Mouse (Mus musculus): ENCODE results near the gene Tlx2.

The Tlx2 gene

GRCm38 (mm10) chr6:83092416-83093127 lies 22.5 kb upstream of the Tlx2 start:
- no peak for DNase-seq (ENCODE audit: low read depth, low spot score)

DNA sequence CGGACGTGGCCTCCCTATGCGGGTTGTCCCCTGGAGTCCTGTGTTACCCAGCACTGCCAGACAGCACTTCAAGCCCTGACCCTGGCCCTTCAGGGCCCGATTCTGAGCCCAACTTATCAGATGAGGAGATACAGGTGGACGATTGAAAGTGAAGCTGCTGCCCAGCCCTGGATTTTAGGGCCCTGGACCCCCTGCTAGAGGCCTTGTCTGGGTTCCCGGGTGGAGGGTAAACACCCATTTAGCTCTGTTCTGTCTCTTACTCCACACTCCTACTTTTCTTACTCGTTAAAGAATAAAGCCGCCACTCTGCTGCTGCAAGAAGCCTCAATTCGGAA lies 17.8 kb upstream of the Tlx2 start:
- DNase-seq (ENCODE audit: low read depth, low spot score) = no peak

DNA sequence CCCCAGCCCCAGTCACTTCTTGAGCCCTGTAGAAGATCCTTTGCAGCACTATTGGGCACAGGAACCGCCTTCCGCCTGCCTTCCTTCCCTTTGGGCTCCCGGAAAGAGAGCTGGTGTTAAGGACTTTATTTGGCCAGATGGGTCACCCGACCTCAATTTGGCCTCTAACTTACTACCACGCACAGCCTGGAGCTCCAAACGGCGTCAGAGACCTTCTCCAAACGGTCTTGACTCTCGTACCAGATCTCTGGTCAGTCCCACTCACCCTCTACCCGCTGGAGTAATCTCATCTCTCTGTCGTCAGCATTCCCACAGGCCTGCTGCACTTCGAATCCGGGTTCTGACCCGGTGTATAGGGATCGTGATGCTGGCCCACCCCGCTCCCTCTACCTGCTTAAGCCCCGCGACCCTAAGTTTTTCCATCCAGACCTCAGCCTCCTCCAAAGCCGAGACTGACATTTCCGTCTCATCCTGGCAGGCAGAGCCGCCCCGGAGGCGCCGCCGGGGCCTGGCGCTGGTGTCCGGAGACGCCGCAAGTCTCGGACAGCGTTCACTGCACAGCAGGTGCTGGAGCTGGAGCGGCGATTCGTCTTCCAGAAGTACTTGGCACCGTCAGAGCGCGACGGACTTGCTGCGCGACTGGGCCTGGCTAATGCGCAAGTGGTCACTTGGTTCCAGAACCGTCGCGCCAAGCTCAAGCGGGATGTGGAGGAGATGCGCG lies 17.3 kb upstream of the Tlx2 start:
- no peak for DNase-seq (ENCODE audit: low read depth, low spot score)

DNA sequence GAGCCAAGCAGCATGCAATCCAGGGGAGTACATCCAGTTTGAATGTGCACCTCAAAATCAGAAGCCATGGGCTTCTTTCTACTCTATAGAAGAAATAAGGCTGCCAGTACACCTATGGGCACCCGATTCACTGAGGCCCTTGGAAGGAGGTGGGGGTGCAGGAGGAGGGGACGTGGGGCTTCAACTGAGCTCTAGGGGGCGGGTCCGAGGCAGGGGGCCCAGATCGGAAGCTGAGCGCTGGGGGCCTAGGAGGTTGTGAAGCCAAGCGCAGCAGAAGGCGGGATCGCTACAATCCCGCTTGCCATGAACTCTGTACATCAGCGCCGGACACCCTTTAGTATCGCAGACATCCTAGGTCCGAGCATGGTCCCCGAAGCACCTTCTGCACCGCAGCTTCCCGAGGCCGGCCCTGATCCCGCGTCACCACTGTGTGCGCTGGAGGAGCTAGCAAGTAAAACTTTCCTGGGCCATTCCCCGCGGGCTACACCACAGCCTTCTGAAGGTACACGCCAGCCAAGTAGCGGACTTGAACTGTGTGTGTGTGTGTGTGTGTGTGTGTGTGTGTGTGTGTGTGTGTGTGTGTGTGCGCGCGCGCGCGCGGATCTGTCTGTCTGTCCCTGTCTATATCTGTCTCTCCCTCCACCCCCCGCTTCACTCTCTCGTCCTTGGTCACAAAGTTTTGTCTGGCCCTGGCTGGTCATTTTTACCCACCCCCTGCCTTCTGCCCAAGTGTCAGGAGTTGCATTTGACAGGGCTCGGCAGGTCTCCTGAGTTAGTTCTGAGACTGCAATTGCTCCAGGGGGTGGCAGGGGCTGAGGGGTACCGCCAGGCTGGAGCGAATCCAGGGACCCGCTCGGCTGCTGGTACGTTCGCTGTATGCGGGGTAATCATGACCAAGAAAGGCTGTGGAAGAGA lies 16.3 kb upstream of the Tlx2 start, which contains the start of gene Lbx2:
Lbx2 (plus strand) TSS at position 247 of the 915 bp plus-strand sequence.
- DNase-seq (ENCODE audit: low read depth, low spot score) = no peak

GRCm38 (mm10) chr6:83084477-83084876 lies 14.4 kb upstream of the Tlx2 start:
- no peak for DNase-seq (ENCODE audit: low read depth, low spot score)

- no peak for DNase-seq (ENCODE audit: low read depth, low spot score)
These were observed 13.4 kb upstream of the Tlx2 start for GRCm38 (mm10) chr6:83083497-83083896.

GRCm38 (mm10) chr6:83080210-83080609 lies 10.1 kb upstream of the Tlx2 start:
- DNase-seq (ENCODE audit: low read depth, low spot score) = no peak

GRCm38 (mm10) chr6:83078324-83078858 lies 8.3 kb upstream of the Tlx2 start:
- peak; percentile 95 for DNase-seq (ENCODE audit: low read depth, low spot score)

DNA sequence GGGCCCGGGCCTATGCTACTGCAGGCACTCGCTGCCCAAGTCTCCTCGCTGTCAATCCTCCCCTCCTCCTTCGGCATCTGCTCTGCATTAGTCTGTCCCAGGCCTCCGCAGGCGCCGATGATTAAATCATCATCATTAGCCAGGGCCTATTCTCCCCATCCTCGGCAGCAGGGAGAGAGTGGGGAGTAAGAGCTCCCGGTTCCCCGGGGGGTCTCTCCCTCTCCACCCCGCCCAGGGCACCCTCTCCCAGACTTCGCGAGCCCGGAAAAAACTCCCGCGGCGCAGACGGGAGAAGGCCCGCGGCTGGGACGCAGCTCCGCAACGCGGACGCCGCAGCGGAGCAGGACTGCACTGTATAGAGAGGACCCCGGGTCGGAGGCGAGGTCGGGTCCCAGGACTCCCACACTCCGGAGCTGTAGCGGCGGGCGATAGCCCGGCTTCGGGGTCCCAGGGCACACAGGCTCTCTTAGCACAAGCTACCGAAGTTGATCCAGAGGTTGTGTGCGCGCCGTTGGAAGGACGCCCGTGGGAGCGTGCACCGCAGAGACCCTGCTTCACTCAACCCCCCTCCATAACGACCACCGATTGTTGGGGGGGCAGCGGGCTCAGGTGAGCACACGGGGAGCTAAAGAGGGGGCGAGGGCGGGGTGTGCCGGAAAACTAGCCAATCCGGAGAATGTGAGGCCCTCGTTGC lies 7.7 kb upstream of the Tlx2 start, which contains the start of gene Pcgf1:
Pcgf1 (plus strand) TSS at position 240 of the 694 bp plus-strand sequence.
- DNase-seq (ENCODE audit: low read depth, low spot score) = no peak

- no peak for DNase-seq (ENCODE audit: low read depth, low spot score)
These were observed 4.9 kb upstream of the Tlx2 start for GRCm38 (mm10) chr6:83074979-83075378.

GRCm38 (mm10) chr6:83071220-83071619 lies 1.1 kb upstream of the Tlx2 start:
- DNase-seq (ENCODE audit: low read depth, low spot score) = no peak

DNA sequence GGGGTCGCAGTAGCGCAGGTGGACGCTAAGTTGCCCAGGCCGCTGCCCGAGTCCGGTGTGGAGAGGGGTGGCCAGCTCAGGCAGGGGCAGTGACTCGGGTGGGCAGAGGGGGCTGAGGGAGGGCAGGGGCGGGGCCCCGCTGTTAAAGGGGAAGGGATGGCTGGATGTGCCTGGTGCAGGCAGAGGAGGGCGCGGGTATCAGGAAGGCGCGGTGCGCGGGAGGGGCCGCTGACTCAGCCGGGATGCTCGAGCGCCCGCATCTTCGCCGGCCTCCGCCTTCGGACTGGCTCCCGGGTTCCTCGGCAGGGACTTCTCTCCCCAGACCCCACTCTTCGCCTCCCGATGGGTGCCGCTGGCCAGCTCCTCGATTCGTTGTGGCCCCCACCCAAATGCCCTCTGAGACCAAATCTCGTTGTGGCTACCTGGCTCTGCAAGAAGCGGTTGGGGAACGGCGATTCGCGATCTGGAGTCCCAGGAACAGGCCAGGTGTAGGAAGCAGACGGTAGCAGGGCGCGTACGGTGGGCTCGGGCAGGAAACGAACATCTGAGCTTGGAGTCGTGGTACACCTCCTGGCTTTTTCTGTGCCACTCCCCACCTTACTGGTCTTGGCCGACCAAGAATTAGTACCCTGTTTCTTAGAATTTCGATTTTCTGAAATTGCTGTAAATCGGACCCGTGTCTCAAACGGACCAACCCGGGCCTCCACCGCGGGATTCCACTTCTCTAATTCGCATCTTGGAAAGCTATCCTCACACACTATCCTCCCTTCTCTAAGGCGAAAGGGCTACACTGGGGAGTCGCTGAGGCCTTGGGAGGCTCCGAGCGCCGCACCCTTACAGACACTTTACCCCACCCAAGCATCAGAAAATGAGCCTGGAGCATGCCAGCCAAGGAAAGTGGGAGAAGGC lies 472 bp upstream of the Tlx2 start:
- DNase-seq (ENCODE audit: low read depth, low spot score) = no peak

DNA sequence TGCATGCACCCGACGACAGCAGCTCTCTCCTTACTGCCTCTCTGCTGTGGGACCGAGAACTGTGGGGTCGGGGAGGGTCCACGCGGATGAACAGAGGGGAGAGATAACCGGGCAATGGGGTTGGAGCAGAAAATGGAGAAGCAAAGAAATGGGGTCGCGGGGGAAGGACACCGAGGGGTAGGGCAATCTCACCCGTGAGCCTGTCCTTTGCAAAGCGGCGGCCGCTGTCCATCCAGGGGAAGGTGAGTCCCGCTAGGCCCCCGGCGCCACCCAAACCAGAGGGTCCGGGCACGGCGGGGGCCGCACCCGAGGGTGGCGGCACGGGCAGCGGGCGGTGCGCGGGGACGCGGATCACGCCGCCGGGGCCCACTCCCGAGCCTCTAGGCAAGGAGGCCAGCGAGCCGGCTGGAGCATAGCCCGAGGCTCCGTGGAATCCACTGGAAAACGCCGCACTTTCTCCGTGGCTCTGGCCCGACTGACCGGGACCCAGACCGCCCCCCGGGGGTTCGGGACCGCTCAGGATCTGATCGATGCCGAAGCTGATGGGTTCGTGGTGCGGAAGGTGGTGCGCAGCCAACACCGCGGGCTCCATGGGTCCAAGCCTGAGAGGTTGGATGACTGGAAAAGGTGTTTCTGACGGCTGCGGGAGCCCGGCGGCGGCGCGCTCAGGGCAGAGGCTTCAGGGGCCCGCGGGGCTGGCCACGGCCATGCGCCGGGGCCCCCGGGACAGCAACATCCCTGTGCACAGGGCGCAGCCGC lies 426 bp downstream of the Tlx2 start:
- no peak for DNase-seq (ENCODE audit: low read depth, low spot score)

- DNase-seq (ENCODE audit: low read depth, low spot score) = no peak
These were observed 1.2 kb downstream of the Tlx2 start for GRCm38 (mm10) chr6:83068706-83069487.

- DNase-seq (ENCODE audit: low read depth, low spot score) = no peak
These were observed 1.9 kb downstream of the Tlx2 start for GRCm38 (mm10) chr6:83068221-83068620.

DNA sequence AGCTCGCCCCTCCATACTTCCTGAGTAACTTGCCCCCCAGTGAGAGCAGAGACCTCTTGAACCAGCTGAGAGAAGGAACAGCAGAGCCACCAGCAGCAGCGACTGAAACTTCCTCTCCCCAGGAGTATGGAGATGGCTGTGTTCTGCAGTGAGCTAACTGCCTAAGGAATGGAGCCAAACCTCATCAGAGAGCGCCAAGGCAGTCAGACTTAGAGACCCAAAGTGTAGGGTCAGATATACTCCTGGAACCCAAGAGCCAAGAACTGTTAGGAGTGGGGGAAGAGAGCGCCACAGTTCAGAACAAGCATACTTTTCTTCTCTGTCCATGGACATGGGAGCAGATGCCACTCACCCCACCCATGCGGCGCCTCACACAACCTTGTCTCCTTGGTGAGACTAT lies 3.7 kb downstream of the Tlx2 start:
- DNase-seq (ENCODE audit: low read depth, low spot score) = no peak

GRCm38 (mm10) chr6:83065995-83066394 lies 4.1 kb downstream of the Tlx2 start:
- DNase-seq (ENCODE audit: low read depth, low spot score) = no peak

- no peak for DNase-seq (ENCODE audit: low read depth, low spot score)
These were observed 11.4 kb downstream of the Tlx2 start for GRCm38 (mm10) chr6:83058725-83059124.

GRCm38 (mm10) chr6:83057790-83058189 lies 12.3 kb downstream of the Tlx2 start, which contains the start of gene Dqx1:
Gene Dqx1, plus strand, starts transcription at chr6:83057844.
- no peak for DNase-seq (ENCODE audit: low read depth, low spot score)
